Mouse (Mus musculus): Measurements from ENCODE around the gene Prr5. TPM values are rescaled to one million over a fixed set of nuclear protein-coding genes. Genes with fewer than 3 reads are reported as not detected.

Gene Prr5
- 4.2 TPM for total RNA-seq (2023)

DNA sequence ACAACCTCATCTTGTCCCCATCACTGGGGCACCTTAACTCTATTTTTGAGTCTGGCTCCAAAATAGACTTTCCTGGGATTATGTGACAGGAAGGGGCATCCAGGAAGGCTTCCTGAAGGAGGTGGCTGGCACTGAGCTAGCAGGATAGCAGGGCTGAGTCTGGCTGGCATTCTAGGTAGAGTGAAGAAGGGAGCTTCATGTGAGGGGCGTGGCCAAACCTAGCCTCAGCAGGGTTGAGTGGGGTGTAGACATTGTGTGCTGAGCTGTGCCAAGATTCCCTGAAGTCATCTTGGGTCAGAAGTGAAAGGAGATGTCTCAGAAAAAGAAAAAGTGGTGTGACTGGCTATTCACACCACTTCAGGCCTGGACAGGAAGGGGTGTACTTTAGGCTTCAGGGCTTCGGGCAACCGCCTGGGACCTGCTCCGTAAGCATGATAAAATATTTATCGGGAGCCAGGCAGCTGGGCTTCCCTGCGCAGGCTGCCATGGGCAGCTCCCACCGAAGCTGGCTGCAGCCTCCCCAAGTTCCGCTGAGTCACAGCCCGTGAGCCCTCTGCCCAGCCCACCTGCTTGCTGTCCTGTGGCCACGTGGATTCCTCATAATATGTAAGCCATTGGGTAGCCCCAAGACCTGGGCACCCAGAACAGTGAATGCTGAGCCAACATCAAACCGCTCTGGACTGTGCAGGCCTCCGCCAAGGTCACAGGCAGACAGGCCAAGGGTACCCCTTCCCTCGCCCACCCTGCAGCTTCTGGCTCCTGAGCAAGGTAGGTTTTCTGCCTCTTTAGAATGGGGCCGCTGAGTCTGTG, at the start of gene Prr5:
Gene Prr5, plus strand, starts transcription at position 683 of the 810 bp plus-strand sequence.

DNA sequence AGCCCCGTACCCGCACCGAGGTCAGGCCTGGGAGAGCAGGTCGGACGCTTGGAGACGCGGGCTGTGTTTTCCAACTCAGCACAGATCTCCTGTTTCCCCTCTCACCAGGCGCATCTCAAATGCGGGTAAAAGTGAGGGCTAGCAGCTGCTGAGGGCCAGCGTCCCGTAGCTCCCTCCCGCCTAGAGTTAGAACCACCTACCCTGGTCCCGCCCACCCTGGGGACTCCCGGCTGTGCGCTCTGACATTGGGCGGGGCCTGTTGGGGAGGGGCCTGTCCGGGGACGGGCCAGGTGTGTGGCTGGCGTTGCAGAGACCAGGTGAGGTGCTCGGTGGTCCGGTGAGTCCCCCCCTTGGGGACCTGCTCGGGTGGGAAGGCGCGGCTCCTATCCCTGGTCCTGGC, 50.4 kb downstream of the Prr5 start, which contains the start of gene Arhgap8:
Gene Arhgap8, plus strand, starts transcription at position 262 of the 400 bp plus-strand sequence.

Other genes starting within 250 kb of the Prr5 start
- not detected for gene Shisal1, start 222.5 kb upstream of the Prr5 start, total RNA-seq (2023)
- 5.8 TPM for gene Rtl6, start 111.8 kb upstream of the Prr5 start, total RNA-seq (2023)
- gene Arhgap8, start 50.4 kb downstream of the Prr5 start, total RNA-seq (2023): 0.38 TPM
- gene Phf21b, start 186.4 kb downstream of the Prr5 start, total RNA-seq (2023): 6.0 TPM

Measured in CD4-positive naive resting alpha-beta T cell, adult 76 days (primary cell).